Mouse (Mus musculus) ES-Bruce4 (cell line): Measurements from ENCODE around the gene Relb. TPM values are rescaled to one million over a fixed set of nuclear protein-coding genes. Genes with fewer than 3 reads are reported as not detected.

Source experiments
- H3K27ac ChIP-seq: 2 replicates; pipeline ENCODE4 v1.5.1; 2012; ENCODE audit warnings: low read length, inconsistent platforms; ENCODE audit not compliant: insufficient read depth
- H3K27me3 ChIP-seq: 2 replicates; pipeline ENCODE4 v1.6.1; 2012; ENCODE audit warnings: mild to moderate bottlenecking, low read length, inconsistent platforms; ENCODE audit not compliant: control insufficient read depth, poor library complexity, insufficient read depth, severe bottlenecking
- H3K36me3 ChIP-seq: 2 replicates; pipeline ENCODE4 v1.6.1; 2012; ENCODE audit warnings: inconsistent platforms, mild to moderate bottlenecking, low read length, moderate library complexity; ENCODE audit not compliant: control insufficient read depth, poor library complexity, insufficient read depth, severe bottlenecking
- H3K4me1 ChIP-seq: one replicate; pipeline ENCODE4 v1.8.1; 2011; ENCODE audit warnings: low read length; ENCODE audit not compliant: control insufficient read depth, insufficient read depth
- H3K4me3 ChIP-seq: 2 replicates; pipeline ENCODE4 v1.5.1; 2011; ENCODE audit warnings: low read depth, mild to moderate bottlenecking, low read length
- H3K9ac ChIP-seq: 2 replicates; pipeline ENCODE4 v1.6.1; 2012; ENCODE audit warnings: low read depth, mild to moderate bottlenecking, inconsistent platforms; ENCODE audit not compliant: poor library complexity, severe bottlenecking
- H3K9me3 ChIP-seq: replicated peaks from 2 replicates; pipeline ENCODE4 v1.6.1; 2012; ENCODE audit warnings: mild to moderate bottlenecking, low read length, inconsistent platforms; ENCODE audit not compliant: control insufficient read depth, poor library complexity, insufficient read depth, severe bottlenecking
- CTCF ChIP-seq: IDR thresholded peaks from one replicate; pipeline ENCODE4 v1.8.1; 2011; ENCODE audit warnings: low read depth, low read length
- EP300 ChIP-seq: IDR thresholded peaks from 2 replicates; pipeline ENCODE4 v1.6.1; 2011; ENCODE audit warnings: low read depth, low read length; ENCODE audit not compliant: insufficient read depth
- POLR2A ChIP-seq: IDR thresholded peaks from one replicate; pipeline ENCODE4 v1.8.1; 2011; ENCODE audit warnings: low read length; ENCODE audit not compliant: insufficient read depth
- polyA plus RNA-seq: library from polyadenylated mRNA; stranded (reverse); fragments of >200 nt; gene quantifications from 2 replicates; pipeline ENCODE4 v1.2.4, GENCODE M21; 2011; ENCODE audit warnings: low read depth; ENCODE audit not compliant: missing spikeins, insufficient read depth, insufficient read length

The Relb gene
- polyA plus RNA-seq, 1 experiment, result 11.7 TPM

GRCm38 (mm10) chr7:19664455-19664954 lies 35.3 kb upstream of the Relb start:
- no peaks in the 10 kb centered on the region for H3K27me3 ChIP-seq
- peaks cover 9% of the 10 kb centered on the region for H3K36me3 ChIP-seq
- H3K9me3 ChIP-seq, result no peaks in the 10 kb centered on the region
- TF ChIP-seq CTCF (no peak), POLR2A (no peak), EP300 (no peak)
- H3K4me1 ChIP-seq, result no peaks in the 10 kb centered on the region
- no peak overlapping the region for H3K27ac ChIP-seq
- H3K4me3 ChIP-seq, result peak overlapping the region; percentile 99
- H3K9ac ChIP-seq, result peak overlapping the region; percentile 99

GRCm38 (mm10) chr7:19663940-19664339 lies 34.7 kb upstream of the Relb start:
- Histone ChIP-seq H3K9me3 (no peaks in the 10 kb centered on the region), H3K4me1 (no peaks in the 10 kb centered on the region), H3K27me3 (no peaks in the 10 kb centered on the region), H3K27ac (no peak overlapping the region), H3K36me3 (peaks cover 9% of the 10 kb centered on the region), H3K4me3 (peak overlapping the region; percentile 99), H3K9ac (peak overlapping the region; percentile 99)
- TF ChIP-seq EP300 (no peak), CTCF (no peak), POLR2A (no peak)

GRCm38 (mm10) chr7:19652614-19653013 lies 23.4 kb upstream of the Relb start:
- Histone ChIP-seq H3K36me3 (peaks cover 8% of the 10 kb centered on the region), H3K27ac (no peak overlapping the region), H3K9me3 (no peaks in the 10 kb centered on the region), H3K4me3 (no peak overlapping the region), H3K9ac (no peak overlapping the region), H3K27me3 (no peaks in the 10 kb centered on the region), H3K4me1 (no peaks in the 10 kb centered on the region)
- TF ChIP-seq EP300, result no peak
- TF ChIP-seq CTCF, result no peak
- TF ChIP-seq POLR2A, result no peak

GRCm38 (mm10) chr7:19651063-19651786 lies 22.0 kb upstream of the Relb start:
- no peaks in the 10 kb centered on the region for H3K4me1 ChIP-seq
- no peaks in the 10 kb centered on the region for H3K27me3 ChIP-seq
- TF ChIP-seq CTCF (no peak), EP300 (no peak), POLR2A (no peak)
- H3K27ac ChIP-seq, result no peak overlapping the region; the same call in 1 of the 2 replicates
- no peak overlapping the region for H3K9ac ChIP-seq
- H3K36me3 ChIP-seq, result peaks cover 8% of the 10 kb centered on the region
- no peak overlapping the region for H3K4me3 ChIP-seq
- H3K9me3 ChIP-seq, result no peaks in the 10 kb centered on the region

- Histone ChIP-seq H3K36me3 (peaks cover 35% of the 10 kb centered on the region), H3K9me3 (no peaks in the 10 kb centered on the region), H3K4me1 (no peaks in the 10 kb centered on the region), H3K9ac (no peak overlapping the region), H3K4me3 (no peak overlapping the region), H3K27me3 (no peaks in the 10 kb centered on the region), H3K27ac (peak overlapping the region; percentile 30; the same call in 1 of the 2 replicates)
- TF ChIP-seq EP300 (no peak), CTCF (no peak), POLR2A (no peak)
Observed at GRCm38 (mm10) chr7:19641223-19641622, 12.0 kb upstream of the Relb start.
